Mouse (Mus musculus): Measurements from ENCODE around the gene Alkbh2. TPM values are rescaled to one million over a fixed set of nuclear protein-coding genes. Genes with fewer than 3 reads are reported as not detected.

Gene Alkbh2
- polyA plus RNA-seq, 1 experiment from 2014 or later: 13.1 TPM

DNA sequence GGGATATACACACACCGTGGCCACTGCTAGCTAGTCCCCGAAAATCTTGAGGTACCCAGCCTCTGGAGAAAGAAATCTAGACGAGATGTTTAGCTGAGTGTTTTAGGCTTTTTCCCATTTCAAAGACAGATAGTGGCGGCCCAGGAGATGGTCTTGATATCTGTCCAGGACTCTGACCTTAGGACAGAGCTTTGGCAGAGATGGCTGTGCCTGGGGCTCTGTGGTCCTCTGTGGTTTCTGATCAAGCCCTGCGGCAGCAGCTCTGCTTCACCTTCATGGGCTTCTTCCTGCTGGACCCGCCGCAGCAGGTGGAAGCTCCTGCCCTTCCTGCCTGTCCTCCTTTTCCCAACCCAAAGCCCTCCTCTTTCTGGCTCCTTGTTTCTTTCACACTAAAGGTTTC, 42.3 kb upstream of the Alkbh2 start:
- Histone ChIP-seq H3K9me3 (ENCODE audit: control insufficient read depth, low read length) (no peaks in the 10 kb centered on the region), H3K27me3 (ENCODE audit: control insufficient read depth, insufficient read depth, low read length) (no peaks in the 10 kb centered on the region), H3K4me1 (ENCODE audit: control insufficient read depth, insufficient read depth, low read length) (no peaks in the 10 kb centered on the region), H3K36me3 (ENCODE audit: control insufficient read depth, insufficient read depth, low read length) (no peaks in the 10 kb centered on the region), H3K9ac (ENCODE audit: low read length) (no peak overlapping the region), H3K27ac (ENCODE audit: low read depth, low read length) (no peak overlapping the region), H3K4me2 (ENCODE audit: low read depth) (no peak overlapping the region), H3K4me3 (ENCODE audit: low read depth, low read length) (no peak overlapping the region)
- ATAC-seq (ENCODE audit: insufficient read depth, low FRiP score, low TSS enrichment) (no peak), DNase-seq (ENCODE audit: low spot score) (no peak)
- WGBS: 77% methylated on average over 7 of the region's 7 CpGs

DNA sequence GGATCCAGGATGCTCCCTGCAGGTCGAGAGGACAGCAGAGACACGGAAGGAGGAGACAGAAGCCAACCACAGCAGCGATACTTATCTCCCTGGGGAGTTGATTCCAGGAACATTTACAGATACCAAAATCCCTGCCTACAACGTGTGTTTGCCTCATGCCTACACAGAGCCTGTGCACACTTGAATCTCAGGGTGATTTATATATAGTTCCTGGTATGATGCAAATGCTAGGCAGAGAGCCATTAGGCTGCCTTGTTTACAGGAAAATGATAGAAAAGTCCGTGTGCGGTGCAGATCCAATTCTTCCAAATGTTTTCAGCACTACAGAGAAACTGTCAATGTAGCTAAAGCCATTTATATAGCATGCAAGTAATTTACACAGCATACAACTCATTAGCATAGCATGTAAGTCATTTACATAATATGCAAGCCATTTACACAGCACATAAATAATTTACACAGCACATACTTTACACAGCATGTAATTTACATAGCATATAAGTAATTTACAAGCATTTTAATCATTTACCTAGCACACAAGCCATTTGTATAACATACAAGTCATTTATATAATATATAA, 35.2 kb upstream of the Alkbh2 start:
- ATAC-seq (ENCODE audit: insufficient read depth, low FRiP score, low TSS enrichment) (no peak), DNase-seq (ENCODE audit: low spot score) (no peak)
- 81% methylated on average over 6 of the region's 6 CpGs for WGBS
- Histone ChIP-seq H3K4me1 (ENCODE audit: control insufficient read depth, insufficient read depth, low read length) (no peaks in the 10 kb centered on the region), H3K4me3 (ENCODE audit: low read depth, low read length) (no peak overlapping the region), H3K9ac (ENCODE audit: low read length) (no peak overlapping the region), H3K4me2 (ENCODE audit: low read depth) (no peak overlapping the region), H3K36me3 (ENCODE audit: control insufficient read depth, insufficient read depth, low read length) (no peaks in the 10 kb centered on the region), H3K27ac (ENCODE audit: low read depth, low read length) (no peak overlapping the region), H3K9me3 (ENCODE audit: control insufficient read depth, low read length) (no peaks in the 10 kb centered on the region), H3K27me3 (ENCODE audit: control insufficient read depth, insufficient read depth, low read length) (no peaks in the 10 kb centered on the region)

DNA sequence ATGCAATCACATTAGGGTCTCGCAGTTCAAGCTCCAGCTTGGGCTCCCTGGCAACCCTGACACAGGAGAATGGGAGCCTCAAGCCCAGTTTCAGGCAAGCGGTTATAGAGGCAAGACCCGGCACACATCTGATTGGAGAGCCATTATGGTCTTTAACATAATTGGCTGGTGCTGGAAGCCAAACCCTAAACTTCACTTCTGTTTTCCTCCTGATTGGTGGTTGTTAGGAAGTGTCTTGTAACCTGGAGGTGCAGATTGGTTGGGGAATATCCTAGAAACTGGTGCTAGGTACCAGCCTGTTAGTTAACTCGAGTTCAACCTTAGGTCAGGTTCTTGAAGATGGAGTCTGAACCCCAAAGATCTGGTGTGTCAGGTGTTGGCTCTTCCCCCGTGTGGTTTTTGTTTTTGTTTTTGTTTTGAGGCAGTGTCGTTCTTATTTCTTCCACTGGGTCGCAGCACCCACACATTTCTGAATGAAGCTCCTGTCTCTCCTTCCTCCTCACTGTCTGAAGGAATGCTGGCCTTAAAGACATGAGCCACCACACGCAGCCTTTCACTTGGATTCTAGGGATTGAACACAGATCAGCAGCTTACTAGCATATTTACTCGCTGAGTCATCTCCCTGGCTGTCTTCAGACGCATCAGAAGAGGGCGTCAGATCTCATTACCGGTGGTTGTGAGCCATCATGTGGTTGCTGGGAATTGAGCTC, 34.2 kb upstream of the Alkbh2 start:
- Histone ChIP-seq H3K36me3 (ENCODE audit: control insufficient read depth, insufficient read depth, low read length) (no peaks in the 10 kb centered on the region), H3K9me3 (ENCODE audit: control insufficient read depth, low read length) (no peaks in the 10 kb centered on the region), H3K27me3 (ENCODE audit: control insufficient read depth, insufficient read depth, low read length) (no peaks in the 10 kb centered on the region), H3K9ac (ENCODE audit: low read length) (no peak overlapping the region), H3K4me2 (ENCODE audit: low read depth) (no peak overlapping the region), H3K27ac (ENCODE audit: low read depth, low read length) (no peak overlapping the region), H3K4me1 (ENCODE audit: control insufficient read depth, insufficient read depth, low read length) (no peaks in the 10 kb centered on the region), H3K4me3 (ENCODE audit: low read depth, low read length) (no peak overlapping the region)
- ATAC-seq (ENCODE audit: insufficient read depth, low FRiP score, low TSS enrichment) (no peak), DNase-seq (ENCODE audit: low spot score) (no peak)
- WGBS: 54% methylated on average over 12 of the region's 12 CpGs

DNA sequence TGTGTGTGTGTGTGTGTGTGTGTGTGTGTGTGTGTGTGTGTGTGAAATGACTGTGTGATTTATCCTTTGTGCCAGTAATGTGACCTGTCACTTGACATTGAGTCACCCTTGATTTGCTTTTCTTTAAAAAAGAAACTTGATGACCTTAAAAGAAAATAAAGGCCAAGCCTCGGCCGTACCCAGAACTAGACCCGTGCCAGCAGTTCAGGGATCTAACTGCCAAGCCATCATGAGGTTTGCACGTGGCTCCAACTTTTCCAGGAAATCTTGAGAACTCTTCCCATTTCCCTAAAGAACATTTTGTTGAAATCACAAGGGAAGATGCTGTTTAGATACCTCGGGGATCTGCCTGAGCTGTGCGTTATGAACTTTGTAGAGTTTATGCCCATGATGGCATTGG, 33.4 kb upstream of the Alkbh2 start:
- ATAC-seq (ENCODE audit: insufficient read depth, low FRiP score, low TSS enrichment) (no peak), DNase-seq (ENCODE audit: low spot score) (no peak)
- 86% methylated on average over 6 of the region's 6 CpGs for WGBS

DNA sequence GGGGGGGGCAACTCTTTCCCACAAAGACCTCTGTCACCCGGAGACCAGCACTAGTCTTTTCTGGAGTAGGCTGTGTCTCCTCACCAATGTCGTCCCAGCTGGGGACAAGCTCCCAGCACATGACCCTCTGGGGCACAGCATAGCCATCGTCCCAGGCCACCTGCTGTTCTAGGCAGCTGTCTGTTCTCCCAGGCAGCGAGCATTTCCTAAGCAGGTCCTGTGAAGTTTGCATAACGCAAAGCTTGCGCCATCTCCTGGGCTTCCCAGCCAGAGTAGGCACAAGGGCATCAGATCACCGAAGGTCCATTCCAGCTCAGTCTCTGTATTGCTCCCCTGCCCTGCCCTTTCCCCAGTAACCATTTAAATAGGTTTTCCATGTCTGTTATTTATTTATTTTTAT, 29.2 kb upstream of the Alkbh2 start:
- no peaks in the 10 kb centered on the region for H3K4me1 ChIP-seq (ENCODE audit: control insufficient read depth, insufficient read depth, low read length)
- H3K27me3 ChIP-seq (ENCODE audit: control insufficient read depth, insufficient read depth, low read length): no peaks in the 10 kb centered on the region
- DNase-seq (ENCODE audit: low spot score) (no peak), ATAC-seq (ENCODE audit: insufficient read depth, low FRiP score, low TSS enrichment) (no peak)
- H3K9ac ChIP-seq (ENCODE audit: low read length): no peak overlapping the region
- no peak overlapping the region for H3K27ac ChIP-seq (ENCODE audit: low read depth, low read length)
- no peak overlapping the region for H3K4me2 ChIP-seq (ENCODE audit: low read depth)
- H3K36me3 ChIP-seq (ENCODE audit: control insufficient read depth, insufficient read depth, low read length): no peaks in the 10 kb centered on the region
- no peak overlapping the region for H3K4me3 ChIP-seq (ENCODE audit: low read depth, low read length)
- 56% methylated on average over 7 of the region's 7 CpGs for WGBS
- no peaks in the 10 kb centered on the region for H3K9me3 ChIP-seq (ENCODE audit: control insufficient read depth, low read length)

More for the DNA sequence above, 33.4 kb upstream of the Alkbh2 start:
- Histone ChIP-seq H3K27me3 (ENCODE audit: control insufficient read depth, insufficient read depth, low read length) (no peaks in the 10 kb centered on the region), H3K4me3 (ENCODE audit: low read depth, low read length) (no peak overlapping the region), H3K9ac (ENCODE audit: low read length) (no peak overlapping the region), H3K36me3 (ENCODE audit: control insufficient read depth, insufficient read depth, low read length) (no peaks in the 10 kb centered on the region), H3K4me2 (ENCODE audit: low read depth) (no peak overlapping the region), H3K27ac (ENCODE audit: low read depth, low read length) (no peak overlapping the region), H3K9me3 (ENCODE audit: control insufficient read depth, low read length) (no peaks in the 10 kb centered on the region), H3K4me1 (ENCODE audit: control insufficient read depth, insufficient read depth, low read length) (no peaks in the 10 kb centered on the region)

DNA sequence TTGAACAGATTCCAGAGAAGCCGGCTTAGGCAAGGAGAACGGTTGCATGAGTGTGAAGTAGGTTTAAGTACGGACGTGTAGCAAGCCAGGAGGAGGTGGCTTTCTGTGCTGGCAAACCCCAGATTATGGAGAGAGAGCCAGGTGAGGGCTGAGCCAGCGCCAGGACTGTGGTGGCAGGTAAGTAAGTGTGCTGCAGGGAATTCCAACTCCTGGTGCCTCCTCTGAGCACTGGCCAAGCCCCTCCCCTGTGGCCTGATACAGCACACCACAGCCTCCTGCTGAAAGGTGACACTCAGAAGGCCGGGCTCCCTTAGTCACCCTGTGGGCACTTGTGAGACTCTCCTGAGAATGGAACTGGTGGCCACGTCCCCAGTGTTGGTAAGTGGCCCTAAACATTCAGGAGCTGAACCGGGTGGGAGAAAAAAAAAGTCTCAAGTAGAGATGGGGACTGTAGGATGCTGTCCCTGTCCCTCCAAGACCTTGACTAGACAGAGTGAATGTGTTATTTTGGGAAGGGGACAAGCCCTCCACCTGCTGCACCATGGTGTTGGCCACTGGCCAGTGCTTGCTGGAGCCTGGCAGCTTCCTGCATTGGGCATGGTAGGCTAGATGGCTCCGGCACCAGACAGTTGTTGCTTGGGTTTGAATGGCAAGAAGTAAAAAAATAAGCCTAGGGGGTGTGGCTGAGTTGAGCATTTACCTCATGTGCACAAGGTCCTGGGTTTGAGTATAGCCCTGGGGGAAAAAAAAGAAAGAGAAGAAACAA, 27.3 kb upstream of the Alkbh2 start:
- Histone ChIP-seq H3K27me3 (ENCODE audit: control insufficient read depth, insufficient read depth, low read length) (no peaks in the 10 kb centered on the region), H3K4me1 (ENCODE audit: control insufficient read depth, insufficient read depth, low read length) (no peaks in the 10 kb centered on the region), H3K36me3 (ENCODE audit: control insufficient read depth, insufficient read depth, low read length) (no peaks in the 10 kb centered on the region), H3K4me2 (ENCODE audit: low read depth) (no peak overlapping the region), H3K9ac (ENCODE audit: low read length) (no peak overlapping the region), H3K4me3 (ENCODE audit: low read depth, low read length) (no peak overlapping the region), H3K27ac (ENCODE audit: low read depth, low read length) (no peak overlapping the region), H3K9me3 (ENCODE audit: control insufficient read depth, low read length) (no peaks in the 10 kb centered on the region)
- no peak for ATAC-seq (ENCODE audit: insufficient read depth, low FRiP score, low TSS enrichment)
- WGBS: 64% methylated on average over 9 of the region's 9 CpGs
- DNase-seq (ENCODE audit: low spot score): no peak

DNA sequence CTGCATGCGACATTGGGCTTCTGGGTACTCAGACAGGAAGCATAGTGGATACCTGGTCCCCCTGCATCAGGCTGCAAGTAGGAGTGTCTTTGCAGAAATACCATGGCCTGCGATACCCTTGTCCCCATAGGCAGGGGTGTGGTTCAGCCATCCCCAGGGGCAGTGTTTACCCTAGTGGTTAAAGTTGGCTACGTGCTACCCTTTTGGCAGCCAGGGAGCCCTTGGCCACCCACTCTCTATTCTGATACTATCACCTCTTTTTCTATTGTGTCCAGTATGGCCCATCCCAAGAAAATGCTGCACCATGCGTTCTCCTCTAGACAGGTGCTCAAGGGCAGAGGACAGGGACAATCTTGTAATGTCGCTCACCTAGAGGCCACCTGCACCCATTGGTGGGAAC, 26.7 kb upstream of the Alkbh2 start:
- 87% methylated on average over 5 of the region's 5 CpGs for WGBS
- ATAC-seq (ENCODE audit: insufficient read depth, low FRiP score, low TSS enrichment): no peak

DNA sequence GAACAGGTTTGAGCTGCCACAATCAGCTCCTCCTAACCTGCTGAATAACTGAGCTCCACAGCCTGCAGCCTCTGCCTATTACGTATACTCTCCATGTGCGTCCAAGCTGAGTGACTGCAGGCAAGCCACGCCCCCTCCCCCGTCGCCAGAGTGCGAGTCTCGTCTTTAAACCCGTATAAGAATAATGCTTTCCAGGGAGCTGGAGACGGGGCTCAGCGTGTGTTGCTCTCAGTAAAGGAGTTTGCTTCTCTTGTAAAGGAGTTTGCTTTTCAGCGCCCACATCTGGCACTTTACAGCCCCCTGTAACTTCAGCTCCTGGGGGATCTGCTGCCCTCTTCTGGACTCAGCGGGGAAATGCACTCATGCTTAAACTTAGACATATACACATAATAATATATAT, 25.5 kb upstream of the Alkbh2 start:
- Histone ChIP-seq H3K4me1 (ENCODE audit: control insufficient read depth, insufficient read depth, low read length) (no peaks in the 10 kb centered on the region), H3K36me3 (ENCODE audit: control insufficient read depth, insufficient read depth, low read length) (no peaks in the 10 kb centered on the region), H3K27me3 (ENCODE audit: control insufficient read depth, insufficient read depth, low read length) (no peaks in the 10 kb centered on the region), H3K4me3 (ENCODE audit: low read depth, low read length) (no peak overlapping the region; the same call in 1 of the 2 replicates), H3K9me3 (ENCODE audit: control insufficient read depth, low read length) (no peaks in the 10 kb centered on the region), H3K9ac (ENCODE audit: low read length) (no peak overlapping the region), H3K27ac (ENCODE audit: low read depth, low read length) (no peak overlapping the region), H3K4me2 (ENCODE audit: low read depth) (no peak overlapping the region)
- DNase-seq (ENCODE audit: low spot score) (peak; percentile 57), ATAC-seq (ENCODE audit: insufficient read depth, low FRiP score, low TSS enrichment) (no peak)
- 3% methylated on average over 12 of the region's 12 CpGs for WGBS

More for the DNA sequence above, 26.7 kb upstream of the Alkbh2 start:
- Histone ChIP-seq H3K36me3 (ENCODE audit: control insufficient read depth, insufficient read depth, low read length) (no peaks in the 10 kb centered on the region), H3K4me3 (ENCODE audit: low read depth, low read length) (no peak overlapping the region), H3K27me3 (ENCODE audit: control insufficient read depth, insufficient read depth, low read length) (no peaks in the 10 kb centered on the region), H3K4me2 (ENCODE audit: low read depth) (no peak overlapping the region), H3K9me3 (ENCODE audit: control insufficient read depth, low read length) (no peaks in the 10 kb centered on the region), H3K9ac (ENCODE audit: low read length) (no peak overlapping the region), H3K4me1 (ENCODE audit: control insufficient read depth, insufficient read depth, low read length) (no peaks in the 10 kb centered on the region), H3K27ac (ENCODE audit: low read depth, low read length) (no peak overlapping the region)
- no peak for DNase-seq (ENCODE audit: low spot score)
